Mouse (Mus musculus): ENCODE data around the gene Exoc3l4.

- TF ChIP-seq POLR2A (IDR thresholded peaks at IDR 0.05; ENCODE audit: control insufficient read depth, low read depth, low read length) = no peak
- no peak for TF ChIP-seq CTCF (IDR thresholded peaks at IDR 0.05; ENCODE audit: control insufficient read depth, insufficient read depth, insufficient replicate concordance, low read depth, low read length)
Observed at GRCm38 (mm10) chr12:111394008-111394407, 22.8 kb upstream of the Exoc3l4 start.
